Mouse (Mus musculus): Measurements from ENCODE around the gene AY761185. TPM values are rescaled to one million over a fixed set of nuclear protein-coding genes. Genes with fewer than 3 reads are reported as not detected.
"Not testable (repeated sequence)": the region's sequence is repeated elsewhere in the genome, so short reads cannot be mapped to it uniquely, and the experiment has no call there.

AY761185 gene
- total RNA-seq (2022), result not detected

DNA sequence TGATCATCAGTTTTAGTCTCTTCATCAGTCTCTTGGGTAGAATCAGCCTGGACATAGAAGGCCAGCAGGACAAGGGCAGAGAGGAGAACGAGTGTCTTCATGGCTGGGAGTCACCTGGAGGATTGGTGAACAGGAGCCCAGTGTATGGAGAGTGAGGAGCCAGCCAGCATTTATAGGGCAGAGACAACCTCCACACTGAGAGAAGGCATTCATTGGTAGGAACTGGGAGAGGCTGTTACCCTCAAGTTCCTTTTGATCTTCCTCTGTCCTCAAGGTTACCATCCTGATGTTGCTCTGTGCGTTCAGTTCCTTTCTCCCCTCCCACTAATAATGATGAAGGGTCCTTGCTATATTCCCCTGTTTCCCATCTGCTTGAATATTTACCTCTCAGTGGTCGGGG is at the start of gene AY761185:
TSS of gene AY761185 (minus strand) at position 101 of the 400 bp plus-strand sequence.
- no peak for DNase-seq (ENCODE audit: low spot score in 2 of 2)

GRCm38 (mm10) chr8:20994042-20994441 is 49.5 kb upstream of the AY761185 start:
- not testable (repeated sequence) for DNase-seq (ENCODE audit: low spot score in 2 of 2)

GRCm38 (mm10) chr8:20979846-20980245 is 35.3 kb upstream of the AY761185 start:
- no peak for DNase-seq (ENCODE audit: low spot score in 2 of 2)

GRCm38 (mm10) chr8:20964531-20964930 is 20.0 kb upstream of the AY761185 start:
- DNase-seq (ENCODE audit: low spot score in 2 of 2), result no peak

GRCm38 (mm10) chr8:20921971-20922370 is 22.5 kb downstream of the AY761185 start, which contains the start of gene Gm6040:
Gene Gm6040 (minus strand): TSS chr8:20922071.
- no peak for DNase-seq (ENCODE audit: low spot score in 2 of 2)

GRCm38 (mm10) chr8:20912288-20912687 is 32.2 kb downstream of the AY761185 start:
- no peak for DNase-seq (ENCODE audit: low spot score in 2 of 2)

DNA sequence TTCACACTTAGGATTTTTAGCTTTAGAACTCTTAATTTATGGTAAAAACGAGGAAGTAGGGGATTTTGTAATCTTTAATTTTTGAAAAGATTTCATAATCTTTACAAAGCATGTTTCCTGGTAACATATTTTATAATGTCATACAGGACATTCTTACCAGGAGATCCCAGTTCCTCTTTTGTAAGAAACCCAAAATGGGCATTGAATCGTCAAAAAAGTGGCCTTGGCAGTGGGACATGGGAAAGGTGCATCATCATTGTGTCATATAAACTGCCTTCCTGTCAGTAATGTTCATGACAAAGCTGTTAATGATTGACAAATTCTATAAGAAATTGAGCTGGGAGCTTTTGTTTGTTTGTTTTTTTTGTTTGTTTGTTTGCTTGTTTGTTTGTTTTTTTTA is 36.3 kb downstream of the AY761185 start:
- DNase-seq (ENCODE audit: low spot score in 2 of 2), result no peak

GRCm38 (mm10) chr8:20907119-20907518 is 37.4 kb downstream of the AY761185 start:
- DNase-seq (ENCODE audit: low spot score in 2 of 2), result no peak

DNA sequence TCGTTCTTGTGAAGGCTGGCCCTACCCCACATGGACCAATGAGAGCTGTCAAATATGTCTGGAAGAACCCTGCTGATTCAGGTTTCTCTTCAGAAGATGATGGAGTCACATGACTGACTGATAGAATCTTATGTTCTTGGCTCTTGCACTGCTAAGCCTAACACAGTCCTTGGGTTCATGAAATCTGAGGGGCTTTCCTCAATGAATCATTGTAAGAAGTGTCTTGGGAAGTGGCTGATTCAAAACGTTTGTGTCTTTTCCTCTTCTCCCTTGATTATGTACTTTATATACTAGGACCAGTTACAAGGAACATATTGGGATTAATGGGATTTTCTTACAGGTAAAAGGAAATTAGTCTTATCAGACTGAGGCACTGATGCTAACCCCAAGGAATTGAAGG is 42.0 kb downstream of the AY761185 start, which contains the start of gene Gm15056:
TSS of gene Gm15056 (minus strand) at position 101 of the 400 bp plus-strand sequence.
- DNase-seq (ENCODE audit: low spot score in 2 of 2), result no peak

Other genes with a start within 250 kb of the AY761185 start
- not detected for gene Defb33, start 52.0 kb downstream of the AY761185 start, total RNA-seq (2022)
- gene Gm15056, start 42.1 kb downstream of the AY761185 start, total RNA-seq (2022), result not detected
- gene Gm6040, start 22.6 kb downstream of the AY761185 start, total RNA-seq (2022), result not detected
- not detected for gene Defa21, start 80.8 kb upstream of the AY761185 start, total RNA-seq (2022)
- not detected for gene Defa23, start 110.3 kb upstream of the AY761185 start, total RNA-seq (2022)
- not detected for gene Defa35, start 120.3 kb upstream of the AY761185 start, total RNA-seq (2022)
- gene Defa25, start 139.7 kb upstream of the AY761185 start, total RNA-seq (2022), result not detected
- gene Gm14851, start 151.3 kb upstream of the AY761185 start, total RNA-seq (2022), result not detected
- gene Defa30, start 189.9 kb upstream of the AY761185 start, total RNA-seq (2022), result not detected
- not detected for gene Defa22, start 217.6 kb upstream of the AY761185 start, total RNA-seq (2022)
- gene Defa31, start 246.9 kb upstream of the AY761185 start, total RNA-seq (2022), result not detected

Measured in left cerebral cortex, adult 8-10 months (tissue).